Mouse (Mus musculus) liver, embryonic 16.5 days (tissue): ENCODE data around the gene Nfib. TPM values are rescaled to one million over a fixed set of nuclear protein-coding genes. Genes with fewer than 3 reads are reported as not detected.

ENCODE experiments used
- ATAC-seq: fragments of 200-750 bp; cut with Nextera tagmentation; 2 replicates; pipeline ENCODE4 v1.8.0; 2017; ENCODE audit warnings: low read depth, mild to moderate bottlenecking, moderate number of reproducible peaks, moderate library complexity
- H3K27ac ChIP-seq: fragments of 300-500 bp; sonication (generic); 2 replicates; pipeline ENCODE4 v1.5.1; 2014; ENCODE audit warnings: mild to moderate bottlenecking, low read length
- H3K27me3 ChIP-seq: fragments of 300-500 bp; sonication (generic); 2 replicates; pipeline ENCODE4 v1.6.1; 2014; ENCODE audit warnings: low read depth, low read length, mixed read lengths; ENCODE audit not compliant: control insufficient read depth, insufficient read depth
- H3K36me3 ChIP-seq: fragments of 300-500 bp; sonication (generic); 2 replicates; pipeline ENCODE4 v1.6.1; 2014; ENCODE audit warnings: mild to moderate bottlenecking; ENCODE audit not compliant: control insufficient read depth, insufficient read depth
- H3K4me1 ChIP-seq: fragments of 300-500 bp; sonication (generic); 2 replicates; pipeline ENCODE4 v1.6.1; 2014; ENCODE audit warnings: low read depth, low read length, mixed read lengths; ENCODE audit not compliant: control insufficient read depth
- H3K4me2 ChIP-seq: fragments of 300-500 bp; sonication (generic); 2 replicates; pipeline ENCODE4 v1.6.1; 2014; ENCODE audit warnings: low read depth, low read length, mixed read lengths
- H3K4me3 ChIP-seq: fragments of 300-500 bp; sonication (generic); 2 replicates; pipeline ENCODE4 v1.5.1; 2014; ENCODE audit warnings: low read depth, mild to moderate bottlenecking, low read length
- H3K9ac ChIP-seq: fragments of 300-500 bp; sonication (generic); 2 replicates; pipeline ENCODE4 v1.6.1; 2014; ENCODE audit warnings: low read depth, low read length
- H3K9me3 ChIP-seq: fragments of 300-500 bp; sonication (generic); replicated peaks from 2 replicates; pipeline ENCODE4 v1.6.1; 2016; ENCODE audit warnings: low read length; ENCODE audit not compliant: control insufficient read depth
- WGBS: fragments of 180-500 bp; shearing (Covaris S2); extraction: QIAGEN DNeasy Blood & Tissue Kit; methylation state at CpG from one replicate; pipeline ENCODE4 v1.1.7; 2014; ENCODE audit not compliant: insufficient replicate concordance; 5-methylcytosine and 5-hydroxymethylcytosine counted together
- polyA plus RNA-seq: library from polyadenylated mRNA; unstranded; fragments of >200 nt; fragmentation: Nextera tagmentation; extraction: Ambion mirVana; gene quantifications from 2 replicates; pipeline ENCODE4 v1.2.1, GENCODE M21; 2015

Gene Nfib
- polyA plus RNA-seq, 1 experiment from 2014 or later, result 5.4 TPM

- Histone ChIP-seq H3K4me3 (no peak overlapping the region), H3K27me3 (no peaks in the 10 kb centered on the region), H3K9ac (no peak overlapping the region), H3K9me3 (no peaks in the 10 kb centered on the region), H3K4me2 (0 out of 2 replicates have a peak overlapping the region, but pooled peaks have one; percentile 20), H3K4me1 (no peaks in the 10 kb centered on the region; the same call in 1 of the 2 replicates), H3K27ac (peak overlapping the region; percentile 65), H3K36me3 (no peaks in the 10 kb centered on the region)
- 30% methylated on average over 8 of the region's 8 CpGs for WGBS
- peak; percentile 82 for ATAC-seq
Observed at GRCm38 (mm10) chr4:82447061-82447671, 258.4 kb downstream of the Nfib start.

DNA sequence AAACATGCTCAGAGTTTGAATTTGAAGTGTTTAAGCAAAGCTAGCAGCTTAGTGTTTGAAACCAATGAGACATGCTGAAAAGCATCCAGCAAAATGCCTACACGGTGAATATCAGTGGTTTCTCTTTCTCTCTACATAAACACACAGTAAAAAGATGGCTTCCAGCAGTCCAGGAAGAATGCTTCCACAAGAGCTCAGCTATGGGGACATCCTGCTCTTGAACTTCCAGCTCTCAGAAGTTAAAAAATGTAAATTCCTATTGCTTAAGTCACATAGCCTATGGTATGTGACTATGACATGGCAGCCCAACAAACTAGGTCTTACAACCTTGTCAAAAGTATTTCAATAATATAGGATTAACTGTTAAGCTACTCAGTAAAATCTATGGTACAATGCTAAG is 261.5 kb downstream of the Nfib start:
- no peak overlapping the region for H3K4me2 ChIP-seq
- no peaks in the 10 kb centered on the region for H3K27me3 ChIP-seq
- no peak for ATAC-seq
- H3K36me3 ChIP-seq, result no peaks in the 10 kb centered on the region
- no peak overlapping the region for H3K27ac ChIP-seq
- WGBS, result 69% methylated on average over 1 of the region's 1 CpGs
- no peak overlapping the region for H3K9ac ChIP-seq
- no peak overlapping the region for H3K4me3 ChIP-seq
- H3K9me3 ChIP-seq, result no peaks in the 10 kb centered on the region
- no peaks in the 10 kb centered on the region; the same call in 1 of the 2 replicates for H3K4me1 ChIP-seq

GRCm38 (mm10) chr4:82443441-82443840 is 262.1 kb downstream of the Nfib start:
- Histone ChIP-seq H3K4me2 (no peak overlapping the region), H3K36me3 (no peaks in the 10 kb centered on the region), H3K27me3 (no peaks in the 10 kb centered on the region), H3K9me3 (no peaks in the 10 kb centered on the region), H3K27ac (no peak overlapping the region), H3K4me3 (no peak overlapping the region), H3K9ac (no peak overlapping the region), H3K4me1 (no peaks in the 10 kb centered on the region; the same call in 1 of the 2 replicates)
- ATAC-seq, result no peak
- 53% methylated on average over 5 of the region's 5 CpGs for WGBS

DNA sequence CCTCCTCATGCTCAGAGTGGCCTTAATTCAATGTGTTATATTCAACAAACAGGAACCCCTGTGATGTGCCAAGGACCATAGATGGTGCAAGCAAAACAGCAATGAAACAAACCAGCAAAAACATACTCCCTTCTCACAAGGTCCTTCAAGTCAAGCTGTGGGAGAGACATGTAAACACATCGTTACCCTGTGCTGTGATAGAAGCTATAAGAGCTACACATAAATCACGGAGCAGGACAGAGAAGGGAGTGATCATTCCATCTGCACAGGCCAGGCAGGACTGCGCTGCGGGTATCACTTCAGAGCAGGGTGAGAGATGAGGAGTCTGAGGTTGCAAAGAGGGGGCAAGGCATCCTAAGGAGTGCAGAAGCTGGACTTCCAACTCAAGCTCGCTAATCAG is 262.5 kb downstream of the Nfib start:
- WGBS, result 59% methylated on average over 5 of the region's 5 CpGs
- H3K9me3 ChIP-seq, result no peaks in the 10 kb centered on the region
- no peak for ATAC-seq
- H3K4me2 ChIP-seq, result no peak overlapping the region
- no peak overlapping the region for H3K9ac ChIP-seq
- H3K27me3 ChIP-seq, result no peaks in the 10 kb centered on the region
- no peaks in the 10 kb centered on the region for H3K36me3 ChIP-seq
- no peaks in the 10 kb centered on the region; the same call in 1 of the 2 replicates for H3K4me1 ChIP-seq
- no peak overlapping the region for H3K27ac ChIP-seq
- no peak overlapping the region for H3K4me3 ChIP-seq

GRCm38 (mm10) chr4:82440606-82441005 is 264.9 kb downstream of the Nfib start:
- Histone ChIP-seq H3K4me1 (no peaks in the 10 kb centered on the region), H3K9ac (no peak overlapping the region), H3K4me3 (no peak overlapping the region), H3K36me3 (no peaks in the 10 kb centered on the region), H3K9me3 (no peaks in the 10 kb centered on the region), H3K4me2 (no peak overlapping the region), H3K27me3 (no peaks in the 10 kb centered on the region), H3K27ac (no peak overlapping the region)
- ATAC-seq, result no peak
- WGBS, result 44% methylated on average over 2 of the region's 2 CpGs

GRCm38 (mm10) chr4:82439813-82440212 is 265.7 kb downstream of the Nfib start:
- no peaks in the 10 kb centered on the region for H3K9me3 ChIP-seq
- H3K4me2 ChIP-seq, result no peak overlapping the region
- H3K27ac ChIP-seq, result no peak overlapping the region
- no peaks in the 10 kb centered on the region for H3K36me3 ChIP-seq
- no peak overlapping the region for H3K9ac ChIP-seq
- no peak overlapping the region for H3K4me3 ChIP-seq
- H3K4me1 ChIP-seq, result no peaks in the 10 kb centered on the region; the same call in 1 of the 2 replicates
- H3K27me3 ChIP-seq, result no peaks in the 10 kb centered on the region
- peak; percentile 47; the same call in 1 of the 2 replicates for ATAC-seq
- WGBS, result 62% methylated on average over 8 of the region's 8 CpGs

GRCm38 (mm10) chr4:82438631-82439030 is 266.9 kb downstream of the Nfib start:
- 69% methylated on average over 5 of the region's 5 CpGs for whole genome bisulfite sequencing
- no peaks in the 10 kb centered on the region; the same call in none of the 2 replicates for H3K4me1 ChIP-seq
- H3K27me3 ChIP-seq, result no peaks in the 10 kb centered on the region
- no peak overlapping the region for H3K9ac ChIP-seq
- no peaks in the 10 kb centered on the region for H3K36me3 ChIP-seq
- H3K9me3 ChIP-seq, result no peaks in the 10 kb centered on the region
- no peak overlapping the region for H3K27ac ChIP-seq
- no peak overlapping the region for H3K4me2 ChIP-seq
- no peak overlapping the region for H3K4me3 ChIP-seq
- no peak for ATAC-seq

- Histone ChIP-seq H3K27me3 (no peaks in the 10 kb centered on the region), H3K27ac (no peak overlapping the region), H3K4me3 (no peak overlapping the region), H3K9me3 (no peaks in the 10 kb centered on the region), H3K36me3 (no peaks in the 10 kb centered on the region), H3K9ac (no peak overlapping the region), H3K4me2 (no peak overlapping the region), H3K4me1 (no peaks in the 10 kb centered on the region; the same call in none of the 2 replicates)
- WGBS, result 73% methylated on average over 12 of the region's 12 CpGs
- no peak for ATAC-seq
Observed at GRCm38 (mm10) chr4:82437533-82438318, 267.8 kb downstream of the Nfib start.

DNA sequence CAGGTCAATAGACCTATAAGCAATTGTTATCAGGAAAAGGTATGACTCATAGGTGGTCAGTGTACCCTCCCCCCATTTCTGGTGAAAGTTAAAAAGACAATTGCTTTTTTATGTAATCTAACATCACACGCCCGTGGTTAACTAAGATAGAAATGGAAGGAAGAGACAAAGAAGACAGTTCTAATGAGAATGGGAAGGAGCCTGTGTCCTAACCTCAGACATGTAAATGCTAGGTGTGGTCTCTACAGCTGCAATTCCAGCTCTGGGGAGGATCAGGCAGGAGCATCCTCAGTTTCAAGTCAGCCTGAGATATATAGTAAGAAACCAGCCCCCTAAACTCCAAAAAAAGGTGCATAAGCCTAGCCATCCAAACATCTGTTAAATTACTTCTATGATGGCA is 268.9 kb downstream of the Nfib start:
- 30% methylated on average over 2 of the region's 2 CpGs for WGBS
- no peaks in the 10 kb centered on the region; the same call in none of the 2 replicates for H3K4me1 ChIP-seq
- H3K4me2 ChIP-seq, result no peak overlapping the region
- no peaks in the 10 kb centered on the region for H3K9me3 ChIP-seq
- H3K4me3 ChIP-seq, result no peak overlapping the region
- H3K27ac ChIP-seq, result no peak overlapping the region
- H3K9ac ChIP-seq, result no peak overlapping the region
- no peaks in the 10 kb centered on the region for H3K36me3 ChIP-seq
- no peaks in the 10 kb centered on the region for H3K27me3 ChIP-seq
- ATAC-seq, result no peak
